Mouse (Mus musculus) CH12.LX (cell line): ENCODE measurements at regions not wholly inside any gene's neighbourhood (a gene's known extent, or its start where the extent isn't known, plus 50 kb on each side); places are given as distances from the start of the nearest gene placed in this dataset.

Source experiments
- CHD2 ChIP-seq: IDR thresholded peaks from 2 replicates; pipeline ENCODE4 v1.6.1; 2011; ENCODE audit warnings: low read length, improper control_type of control experiment
- CTCF ChIP-seq, 2 experiments: IDR thresholded peaks in 1 of 2; conservative IDR thresholded peaks in 1 of 2; 2 replicates each; pipeline ENCODE4 v1.5.1; 2011 to 2012; ENCODE audit warnings: low read depth in 2 of 2, low read length in 2 of 2, improper control_type of control experiment in 1 of 2, inconsistent platforms in 1 of 2, mild to moderate bottlenecking in 1 of 2, moderate library complexity in 1 of 2
- EP300 ChIP-seq: IDR thresholded peaks from 2 replicates; pipeline ENCODE4 v1.6.1; 2011; ENCODE audit warnings: low read length, improper control_type of control experiment
- GABPA ChIP-seq: IDR thresholded peaks from 2 replicates; pipeline ENCODE4 v1.6.1; 2012; ENCODE audit warnings: low read depth, low read length, improper control_type of control experiment, inconsistent platforms; ENCODE audit not compliant: insufficient replicate concordance
- JUN ChIP-seq: IDR thresholded peaks from 2 replicates; pipeline ENCODE4 v1.6.1; 2011; ENCODE audit warnings: low read depth, mild to moderate bottlenecking, low read length, improper control_type of control experiment, moderate library complexity; ENCODE audit not compliant: insufficient read depth
- POLR2A ChIP-seq: IDR thresholded peaks from 2 replicates; pipeline ENCODE4 v1.6.1; 2011; ENCODE audit warnings: low read depth, mild to moderate bottlenecking, improper control_type of control experiment, low read length
- RCOR1 ChIP-seq: conservative IDR thresholded peaks from 2 replicates; pipeline ENCODE4 v1.6.1; 2012; ENCODE audit warnings: low read depth, mild to moderate bottlenecking, inconsistent platforms, low read length, improper control_type of control experiment
- USF1 ChIP-seq: IDR thresholded peaks from 2 replicates; pipeline ENCODE4 v1.6.1; 2014; ENCODE audit warnings: low read depth, mild to moderate bottlenecking, inconsistent platforms, low read length, improper control_type of control experiment
- ZC3H11A ChIP-seq: IDR thresholded peaks from 2 replicates; pipeline ENCODE4 v1.6.1; 2012; ENCODE audit warnings: low read depth, mild to moderate bottlenecking, inconsistent platforms, low read length, improper control_type of control experiment
- ZKSCAN1 ChIP-seq: IDR thresholded peaks from 2 replicates; pipeline ENCODE4 v1.6.1; 2012; ENCODE audit warnings: low read depth, inconsistent platforms, low read length, improper control_type of control experiment, borderline replicate concordance
- ZMIZ1 ChIP-seq: IDR thresholded peaks from 2 replicates; pipeline ENCODE4 v1.6.1; 2012; ENCODE audit warnings: low read depth, mild to moderate bottlenecking, inconsistent platforms, low read length, improper control_type of control experiment

DNA sequence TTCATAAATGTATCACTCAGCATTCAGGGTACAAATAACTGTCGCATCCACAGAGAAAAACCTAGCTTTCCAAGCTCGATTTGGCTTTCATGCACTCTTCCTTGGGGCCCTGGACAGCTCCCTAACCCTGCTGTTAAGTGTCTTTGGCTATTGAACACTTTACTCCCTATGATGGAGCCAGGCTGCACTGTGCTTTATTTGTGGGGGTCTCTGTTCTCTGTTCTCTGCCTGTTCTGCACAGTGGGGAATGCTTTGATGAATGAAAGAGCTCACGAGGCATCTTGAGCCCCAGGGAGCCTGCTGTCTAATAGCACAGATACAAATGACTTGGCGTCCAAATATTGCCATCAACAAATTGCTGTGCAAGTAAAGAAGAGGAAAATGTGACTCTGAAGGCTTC lies 957.6 kb upstream of the Car8 start:
- TF ChIP-seq ZMIZ1 (no peak), CTCF (conservative IDR thresholded peaks at IDR 0.05 in 1 of 2, IDR thresholded peaks at IDR 0.05 in 1 of 2; ENCODE audit: low read depth in 2 of 2, low read length in 2 of 2) (no peak), ZKSCAN1 (no peak), EP300 (no peak), GABPA (no peak), POLR2A (no peak), JUN (no peak), CHD2 (no peak), ZC3H11A (no peak), USF1 (no peak), RCOR1 (no peak)
